Mouse (Mus musculus) ovary, adult 2 months (tissue): ENCODE results near the gene Etaa1. TPM values are rescaled to one million over a fixed set of nuclear protein-coding genes. Genes with fewer than 3 reads are reported as not detected.

Experiments used
- polyA plus RNA-seq: library from polyadenylated mRNA; depleted of rRNA; stranded (reverse); fragments of >200 nt; gene quantifications from 2 replicates; pipeline ENCODE4 v1.2.3, GENCODE M21; 2012; rRNA removed

Gene Etaa1
- 1.8 TPM in 2 replicates for polyA plus RNA-seq

DNA sequence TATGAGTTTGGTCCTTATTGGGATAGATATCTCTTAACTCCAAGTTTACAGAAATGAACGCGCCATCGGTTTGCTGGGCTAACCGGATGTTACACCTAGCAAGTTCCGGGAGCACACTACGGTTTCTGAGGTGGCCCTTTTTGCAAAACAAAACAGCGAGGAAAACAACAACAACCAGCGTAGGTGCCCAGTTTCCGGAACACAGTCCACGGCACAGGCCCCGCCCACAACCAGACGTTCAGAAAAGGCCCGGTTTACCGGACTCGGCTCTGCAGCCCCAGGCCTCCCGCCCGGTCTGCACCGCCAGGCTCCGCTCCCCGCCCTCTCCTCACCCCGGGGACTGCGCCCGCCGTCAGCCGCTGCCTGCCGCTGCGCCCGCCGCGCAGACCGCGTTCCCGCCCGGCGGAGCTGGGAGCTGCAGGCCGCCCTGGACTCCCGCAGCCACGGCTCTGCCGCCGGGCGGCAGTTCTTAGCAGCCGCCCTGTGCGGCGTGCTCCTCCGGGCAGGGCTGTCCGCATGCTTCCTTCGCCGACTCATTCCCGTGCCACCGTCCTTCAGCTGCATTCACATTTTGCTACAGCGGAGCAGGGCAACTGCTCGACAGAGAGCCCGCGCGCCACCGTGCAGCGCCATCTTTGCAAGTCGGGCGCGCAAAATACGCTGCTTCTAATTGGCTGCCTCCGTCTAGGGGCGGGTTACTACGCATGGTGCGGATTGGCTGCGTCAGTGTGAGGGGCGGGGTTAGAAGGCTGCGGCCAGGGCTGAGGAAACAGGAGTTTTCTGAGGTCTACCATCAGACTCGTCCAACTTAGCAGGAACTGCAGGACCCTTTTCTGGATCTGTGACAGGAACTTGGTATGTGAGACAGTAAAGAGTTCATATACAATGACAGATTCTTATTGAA lies at the start of gene Etaa1:
TSS of gene Etaa1 (minus strand) at position 645 of the 904 bp plus-strand sequence.

